Mouse (Mus musculus): ENCODE data around the gene Ccr1. TPM values are rescaled to one million over a fixed set of nuclear protein-coding genes. Genes with fewer than 3 reads are reported as not detected.

Gene Ccr1
- polyA plus RNA-seq, 1 experiment, result 1.2 TPM

- Histone ChIP-seq H3K27me3 (ENCODE audit: control insufficient read depth, insufficient read depth, low read length) (no peaks in the 10 kb centered on the region), H3K36me3 (ENCODE audit: control insufficient read depth, insufficient read depth, low read length) (no peaks in the 10 kb centered on the region), H3K4me3 (ENCODE audit: low read depth, low read length) (no peak overlapping the region), H3K4me1 (ENCODE audit: control insufficient read depth, insufficient read depth, insufficient read length, low read length) (peaks cover 13% of the 10 kb centered on the region; the same call in 1 of the 2 replicates), H3K27ac (ENCODE audit: insufficient read depth, low read depth, low read length) (peak overlapping the region; percentile 71)
- TF ChIP-seq POLR2A (IDR thresholded peaks at IDR 0.05; ENCODE audit: low read depth, low read length), result no peak
- no peak for TF ChIP-seq CTCF (IDR thresholded peaks at IDR 0.05; ENCODE audit: extremely low read depth, insufficient read length, insufficient replicate concordance, low read depth, low read length)
- WGBS, result 73% methylated on average over 19 of the region's 19 CpGs
These were observed 35.4 kb downstream of the Ccr1 start for GRCm38 (mm10) chr9:123932911-123933675.

GRCm38 (mm10) chr9:123931761-123932700, 36.5 kb downstream of the Ccr1 start:
- Histone ChIP-seq H3K27ac (ENCODE audit: insufficient read depth, low read depth, low read length) (peak overlapping the region; percentile 71), H3K4me1 (ENCODE audit: control insufficient read depth, insufficient read depth, insufficient read length, low read length) (peaks cover 21% of the 10 kb centered on the region), H3K36me3 (ENCODE audit: control insufficient read depth, insufficient read depth, low read length) (no peaks in the 10 kb centered on the region), H3K27me3 (ENCODE audit: control insufficient read depth, insufficient read depth, low read length) (no peaks in the 10 kb centered on the region), H3K4me3 (ENCODE audit: low read depth, low read length) (no peak overlapping the region)
- TF ChIP-seq POLR2A (IDR thresholded peaks at IDR 0.05; ENCODE audit: low read depth, low read length) (no peak), CTCF (IDR thresholded peaks at IDR 0.05; ENCODE audit: extremely low read depth, insufficient read length, insufficient replicate concordance, low read depth, low read length) (no peak)
- WGBS, result 53% methylated on average over 6 of the region's 6 CpGs

DNA sequence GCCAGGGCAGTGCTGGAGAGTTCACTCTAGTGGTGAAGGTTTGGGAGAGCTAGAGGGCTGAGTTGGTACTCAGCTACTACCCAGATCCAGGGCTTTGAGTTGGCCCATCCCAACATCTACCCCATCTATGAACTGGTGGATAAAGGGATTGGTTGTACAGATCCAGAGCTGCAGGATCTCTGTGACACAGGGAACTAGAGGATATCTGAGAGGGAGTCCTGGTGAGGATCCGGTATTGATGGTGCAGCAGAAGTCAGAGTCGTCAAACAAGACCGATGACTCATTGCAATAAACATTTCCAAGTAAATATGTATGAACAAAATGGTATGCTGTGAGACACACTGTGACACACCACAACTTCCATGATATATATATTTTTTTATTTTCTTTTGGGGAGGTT, 37.6 kb downstream of the Ccr1 start:
- no peak for TF ChIP-seq POLR2A (IDR thresholded peaks at IDR 0.05; ENCODE audit: low read depth, low read length)
- TF ChIP-seq CTCF (IDR thresholded peaks at IDR 0.05; ENCODE audit: extremely low read depth, insufficient read length, insufficient replicate concordance, low read depth, low read length), result no peak
- H3K27ac ChIP-seq (ENCODE audit: insufficient read depth, low read depth, low read length), result peak overlapping the region; percentile 74

DNA sequence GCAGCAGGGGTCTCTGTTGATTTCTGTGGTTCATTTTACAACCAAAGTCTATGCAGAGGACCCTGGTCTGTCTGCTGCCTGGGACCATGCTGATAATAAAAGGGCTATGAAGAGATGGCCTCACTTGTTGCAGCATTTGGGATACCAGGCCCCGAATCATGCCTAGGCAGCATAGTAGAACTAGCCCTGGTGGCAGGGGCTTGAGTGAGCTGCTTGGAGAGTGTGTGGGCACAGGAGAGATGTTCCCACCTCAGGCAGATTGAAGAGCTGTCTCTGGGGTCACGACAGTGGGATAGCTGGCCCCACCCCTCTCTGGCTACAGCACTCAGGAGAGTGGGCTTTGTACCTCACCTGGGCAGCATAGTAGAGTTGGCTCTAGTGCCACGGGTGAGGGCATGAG, 38.0 kb downstream of the Ccr1 start:
- peak overlapping the region; percentile 74 for H3K27ac ChIP-seq (ENCODE audit: insufficient read depth, low read depth, low read length)
- TF ChIP-seq POLR2A (IDR thresholded peaks at IDR 0.05; ENCODE audit: low read depth, low read length) (no peak), CTCF (IDR thresholded peaks at IDR 0.05; ENCODE audit: extremely low read depth, insufficient read length, insufficient replicate concordance, low read depth, low read length) (no peak)
- H3K36me3 ChIP-seq (ENCODE audit: control insufficient read depth, insufficient read depth, low read length), result no peaks in the 10 kb centered on the region
- H3K4me3 ChIP-seq (ENCODE audit: low read depth, low read length), result no peak overlapping the region
- no peaks in the 10 kb centered on the region for H3K27me3 ChIP-seq (ENCODE audit: control insufficient read depth, insufficient read depth, low read length)
- peaks cover 21% of the 10 kb centered on the region for H3K4me1 ChIP-seq (ENCODE audit: control insufficient read depth, insufficient read depth, insufficient read length, low read length)
- 75% methylated on average over 3 of the region's 3 CpGs for whole genome bisulfite sequencing

More for the DNA sequence above, 37.6 kb downstream of the Ccr1 start:
- no peak overlapping the region for H3K4me3 ChIP-seq (ENCODE audit: low read depth, low read length)
- no peaks in the 10 kb centered on the region for H3K36me3 ChIP-seq (ENCODE audit: control insufficient read depth, insufficient read depth, low read length)
- no peaks in the 10 kb centered on the region for H3K27me3 ChIP-seq (ENCODE audit: control insufficient read depth, insufficient read depth, low read length)
- WGBS, result 47% methylated on average over 3 of the region's 3 CpGs
- H3K4me1 ChIP-seq (ENCODE audit: control insufficient read depth, insufficient read depth, insufficient read length, low read length), result peaks cover 21% of the 10 kb centered on the region

DNA sequence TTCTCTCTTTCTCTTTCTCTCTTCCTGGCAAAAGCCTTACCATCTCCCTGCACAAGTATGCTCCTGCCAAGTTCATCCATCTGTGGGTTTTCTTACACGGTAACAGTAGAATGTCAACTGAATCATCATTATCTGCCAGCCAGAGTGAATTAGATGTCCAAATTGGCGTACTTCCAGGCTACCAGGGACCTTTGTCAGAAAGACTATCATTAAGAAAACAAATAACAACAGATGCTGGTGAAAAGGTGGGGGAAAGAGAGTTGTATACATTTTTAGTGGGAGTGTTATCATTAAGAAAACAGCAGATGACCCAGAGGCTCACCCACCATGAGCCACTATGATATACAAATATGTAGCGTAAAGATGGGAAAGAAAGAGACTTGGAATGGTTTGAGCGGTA, 38.6 kb downstream of the Ccr1 start:
- Histone ChIP-seq H3K27me3 (ENCODE audit: control insufficient read depth, insufficient read depth, low read length) (no peaks in the 10 kb centered on the region), H3K27ac (ENCODE audit: insufficient read depth, low read depth, low read length) (peak overlapping the region; percentile 20; the same call in 1 of the 2 replicates), H3K36me3 (ENCODE audit: control insufficient read depth, insufficient read depth, low read length) (no peaks in the 10 kb centered on the region), H3K4me3 (ENCODE audit: low read depth, low read length) (no peak overlapping the region), H3K4me1 (ENCODE audit: control insufficient read depth, insufficient read depth, insufficient read length, low read length) (peaks cover 21% of the 10 kb centered on the region)
- 78% methylated on average over 4 of the region's 4 CpGs for WGBS
- TF ChIP-seq POLR2A (IDR thresholded peaks at IDR 0.05; ENCODE audit: low read depth, low read length) (no peak), CTCF (IDR thresholded peaks at IDR 0.05; ENCODE audit: extremely low read depth, insufficient read length, insufficient replicate concordance, low read depth, low read length) (no peak)

DNA sequence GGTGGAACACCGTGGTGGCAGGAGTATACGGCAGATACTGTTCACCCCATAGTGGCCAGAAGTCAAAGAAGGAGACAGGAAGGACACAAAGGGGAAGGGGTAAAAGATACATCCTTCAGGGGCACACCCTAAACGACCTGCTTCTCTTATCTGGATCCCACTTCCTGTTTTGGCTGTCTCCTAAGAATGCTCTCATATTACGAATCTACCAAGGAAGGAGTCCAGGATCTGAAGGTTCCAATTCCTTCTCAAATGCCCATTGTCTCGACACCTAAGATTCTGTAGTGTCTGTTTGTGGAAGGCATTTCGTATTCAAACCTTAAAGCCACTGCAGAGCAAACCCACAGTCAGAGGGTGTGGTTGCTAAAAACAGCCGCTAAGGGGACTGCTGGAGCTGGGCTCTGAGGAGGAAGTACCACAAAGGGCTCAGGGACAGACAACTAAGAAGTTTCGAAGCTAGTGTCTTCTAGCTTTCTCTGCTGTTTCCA, 39.7 kb downstream of the Ccr1 start:
- Histone ChIP-seq H3K27me3 (ENCODE audit: control insufficient read depth, insufficient read depth, low read length) (no peaks in the 10 kb centered on the region), H3K4me1 (ENCODE audit: control insufficient read depth, insufficient read depth, insufficient read length, low read length) (peaks cover 21% of the 10 kb centered on the region), H3K27ac (ENCODE audit: insufficient read depth, low read depth, low read length) (peak overlapping the region; percentile 87), H3K36me3 (ENCODE audit: control insufficient read depth, insufficient read depth, low read length) (no peaks in the 10 kb centered on the region), H3K4me3 (ENCODE audit: low read depth, low read length) (no peak overlapping the region)
- TF ChIP-seq POLR2A (IDR thresholded peaks at IDR 0.05; ENCODE audit: low read depth, low read length) (no peak), CTCF (IDR thresholded peaks at IDR 0.05; ENCODE audit: extremely low read depth, insufficient read length, insufficient replicate concordance, low read depth, low read length) (0 out of 2 replicates have a peak, but pooled peaks have one; percentile 25)
- WGBS, result 13% methylated on average over 8 of the region's 8 CpGs
